Mouse (Mus musculus): ENCODE results near the gene Sprr2a1.
"Not testable (repeated sequence)": the region's sequence is repeated elsewhere in the genome, so short reads cannot be mapped to it uniquely, and the experiment has no call there.

The Sprr2a1 gene

DNA sequence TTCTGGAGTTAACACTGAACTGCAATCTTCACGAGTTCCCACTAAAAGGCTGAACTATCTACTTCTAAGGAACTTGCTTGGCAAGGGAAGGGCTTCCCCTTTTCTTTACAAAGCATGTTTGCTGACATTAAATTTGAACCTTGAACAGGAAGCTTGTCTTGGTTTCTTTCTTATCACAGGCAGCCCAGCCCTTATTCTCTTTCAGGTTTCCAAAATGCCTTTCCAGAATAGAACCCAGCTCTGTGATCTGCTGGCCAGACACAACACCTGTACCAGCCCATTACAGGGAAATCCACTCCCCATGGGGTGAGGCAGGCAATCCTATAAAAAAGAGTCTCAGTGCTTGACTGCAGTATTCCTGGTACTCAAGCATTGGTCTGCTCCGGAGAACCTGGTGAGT is at the start of gene Sprr2a1, which contains the start of gene Sprr2a2:
Gene Sprr2a1 (plus strand): TSS at position 231 of the 400 bp plus-strand sequence.
Gene Sprr2a2 (plus strand): TSS at position 352 of the 400 bp plus-strand sequence.
- not testable (repeated sequence) for DNase-seq

DNA sequence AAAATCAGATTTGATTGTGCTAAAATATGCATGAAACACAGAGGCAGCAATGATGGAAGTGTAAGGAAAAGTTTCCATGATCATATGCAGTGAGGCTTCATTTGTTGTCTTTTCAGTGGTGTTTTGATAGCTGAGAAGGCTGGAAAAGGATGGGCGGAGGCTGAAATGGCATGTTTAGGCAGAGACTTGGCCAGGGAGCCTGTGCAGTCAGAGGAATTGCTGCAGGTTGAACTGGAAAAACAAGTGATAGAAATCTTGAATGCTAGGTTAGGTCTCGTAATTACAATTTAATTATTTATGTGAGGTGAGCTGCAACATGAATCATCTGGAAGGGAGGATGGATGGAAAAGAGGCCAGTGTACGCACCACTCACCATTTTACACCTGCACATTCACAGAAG is 45.8 kb upstream of the Sprr2a1 start:
- no peak for DNase-seq

DNA sequence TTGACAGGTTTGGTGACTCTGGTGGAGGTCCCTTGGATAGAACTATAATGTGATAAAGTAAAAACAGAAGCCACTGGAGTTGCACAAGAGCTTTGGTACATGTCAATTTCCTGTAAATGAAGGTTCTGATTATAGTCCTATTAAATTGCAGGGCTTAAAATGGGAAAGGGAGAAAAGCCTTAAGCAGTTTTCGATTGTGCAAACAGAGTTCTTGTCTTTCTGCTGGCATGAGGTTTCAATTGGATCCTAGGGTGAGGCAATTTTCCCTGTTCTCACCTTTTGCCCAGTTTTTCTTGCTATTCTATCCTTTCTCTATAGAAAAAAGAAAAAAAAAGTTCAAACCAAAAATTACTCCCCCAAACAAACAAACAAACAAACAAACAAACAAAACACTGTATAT is 38.7 kb upstream of the Sprr2a1 start:
- DNase-seq = no peak

DNA sequence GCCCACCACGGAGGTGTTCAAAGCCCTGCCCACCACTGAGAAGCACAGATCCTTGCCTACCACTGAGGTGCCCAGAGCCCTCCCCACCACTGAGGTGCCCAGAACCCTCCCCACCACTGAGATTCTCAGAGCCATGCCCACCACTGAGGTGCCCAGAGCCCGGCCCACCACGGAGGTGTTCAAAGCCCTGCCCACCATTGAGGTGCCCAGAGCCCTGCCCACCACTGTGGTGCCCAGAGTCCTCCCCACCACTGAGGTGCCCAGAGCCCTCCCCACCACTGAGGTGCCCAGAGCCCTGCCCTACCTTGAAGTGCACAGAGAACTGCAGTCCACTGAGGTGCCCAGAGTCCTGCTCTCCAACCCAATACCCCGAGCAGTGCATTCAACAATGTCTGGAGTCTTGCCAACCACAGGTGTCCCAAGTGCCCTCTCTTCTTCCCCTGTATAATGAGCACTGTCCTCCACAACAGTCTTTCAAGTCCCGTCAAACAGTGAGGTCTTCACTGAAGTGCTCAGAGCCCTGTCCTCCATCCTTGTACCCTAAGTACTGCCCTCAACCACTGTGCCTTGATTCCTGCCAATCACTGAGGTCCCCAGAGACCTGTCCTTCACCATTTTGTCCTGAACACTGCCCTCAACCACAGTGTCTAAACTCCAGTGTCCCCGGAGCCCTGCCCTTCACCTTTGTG is 19.9 kb upstream of the Sprr2a1 start:
- no peak for DNase-seq

DNA sequence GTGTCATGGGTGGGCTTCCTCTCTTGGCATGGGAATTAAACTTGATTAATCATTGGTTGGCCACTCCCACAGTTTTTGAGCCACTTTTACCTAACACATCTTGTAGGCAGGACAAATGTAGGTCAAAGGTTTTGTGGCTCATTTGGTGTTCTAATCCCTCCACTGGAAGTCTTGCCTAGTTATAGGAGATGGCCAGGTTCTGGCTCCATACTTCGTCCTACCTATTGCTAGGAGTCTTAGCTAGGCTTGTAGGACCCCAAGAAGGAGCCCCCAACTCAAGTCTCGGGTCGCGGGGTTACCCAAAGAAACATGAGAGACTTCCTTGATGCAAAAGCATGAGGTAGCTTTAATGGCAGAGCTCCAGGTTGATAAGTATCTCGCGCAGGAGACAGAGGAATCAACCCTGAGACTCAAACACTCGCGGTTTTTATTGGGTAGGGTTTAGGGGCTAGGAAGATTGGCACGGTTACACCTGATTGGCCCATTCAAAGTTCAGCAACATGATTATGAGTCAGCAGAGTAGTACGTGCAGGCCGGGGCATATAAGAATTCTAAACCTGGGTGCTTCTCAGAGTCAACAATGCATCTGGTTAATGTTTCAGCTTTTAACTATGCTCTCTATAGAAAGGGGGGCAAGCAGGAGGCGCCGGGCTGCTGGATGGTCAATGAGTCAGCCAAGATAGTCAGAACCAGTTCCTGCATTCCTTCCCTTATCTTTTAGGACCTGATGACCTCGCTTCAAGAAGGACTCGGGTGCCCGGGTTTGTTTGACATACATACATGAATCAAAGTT is 4.3 kb upstream of the Sprr2a1 start:
- not testable (repeated sequence) for DNase-seq

DNA sequence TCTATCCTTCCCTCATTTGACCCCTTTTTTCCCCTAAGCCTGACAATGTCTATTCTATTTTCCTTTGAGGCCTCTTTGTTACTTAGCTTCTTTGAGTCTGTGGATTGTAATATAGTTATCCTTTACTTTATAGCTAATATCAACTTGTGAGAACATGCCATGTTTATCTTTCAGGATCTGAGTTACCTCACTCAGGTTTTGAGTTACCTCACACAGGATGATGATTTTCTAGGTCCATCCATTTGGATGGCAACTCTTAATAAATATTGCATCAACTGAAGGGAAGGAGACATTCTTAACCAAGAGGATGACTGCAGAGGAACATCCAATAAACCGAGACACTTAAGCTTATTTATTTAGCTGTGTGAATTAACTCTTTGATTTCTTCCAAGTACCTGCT is 3.5 kb upstream of the Sprr2a1 start:
- DNase-seq = not testable (repeated sequence)

DNA sequence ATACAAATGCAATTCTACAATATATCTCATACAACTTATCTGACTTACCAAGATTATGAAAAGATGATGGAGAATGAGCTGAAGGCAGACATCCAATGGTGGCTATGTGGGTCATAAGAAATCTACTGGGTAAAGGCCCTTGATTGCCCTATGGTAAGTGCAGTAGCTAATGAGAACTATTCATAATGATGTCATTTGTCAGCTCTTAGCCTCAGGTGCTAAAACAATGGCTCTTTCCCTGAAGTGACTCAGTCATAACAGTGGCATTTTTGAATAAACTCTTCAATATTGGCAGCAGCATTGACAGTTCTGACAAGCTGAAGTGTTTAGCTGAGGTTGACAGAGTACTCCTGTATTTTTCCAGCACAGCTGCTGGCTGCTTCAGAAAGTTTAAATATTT is 1.9 kb upstream of the Sprr2a1 start:
- not testable (repeated sequence) for DNase-seq

DNA sequence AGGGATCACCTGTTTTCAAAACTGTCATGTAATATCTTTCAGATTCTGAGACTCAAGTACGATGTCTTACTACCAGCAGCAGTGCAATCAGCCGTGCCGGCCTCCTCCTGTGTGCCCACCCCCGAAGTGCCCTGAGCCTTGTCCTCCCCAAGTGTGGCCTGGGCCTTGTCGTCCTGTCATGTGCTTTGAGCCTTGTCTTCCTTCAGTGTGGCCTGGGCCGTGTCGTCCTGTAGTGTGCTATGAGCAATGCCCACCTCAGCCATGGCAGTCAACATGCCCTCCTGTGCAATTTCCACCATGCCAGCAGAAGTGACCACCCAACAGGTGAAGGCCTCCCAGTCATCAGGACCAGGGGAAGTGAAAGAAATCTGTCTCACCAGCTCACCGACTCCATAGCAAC is 3.4 kb downstream of the Sprr2a1 start:
- not testable (repeated sequence) for DNase-seq

DNA sequence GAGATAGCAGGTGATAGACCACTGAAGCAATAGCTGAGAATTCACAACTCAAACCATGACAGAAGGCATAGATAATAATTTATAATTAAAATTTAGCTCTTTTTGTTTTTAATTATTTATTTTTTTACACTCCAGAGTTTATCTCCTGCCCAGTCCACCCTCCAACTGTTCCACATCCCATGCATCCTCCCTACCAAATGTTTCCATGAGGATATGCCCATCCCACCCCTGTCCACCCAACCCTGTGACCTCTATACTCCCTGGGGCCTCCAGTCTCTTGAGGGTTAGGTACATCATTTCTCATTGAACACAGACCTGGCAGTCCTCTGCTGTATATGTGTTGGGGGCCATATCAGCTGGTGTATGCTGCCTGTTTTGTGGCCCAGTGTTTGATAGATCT is 8.1 kb downstream of the Sprr2a1 start:
- DNase-seq = not testable (repeated sequence)

DNA sequence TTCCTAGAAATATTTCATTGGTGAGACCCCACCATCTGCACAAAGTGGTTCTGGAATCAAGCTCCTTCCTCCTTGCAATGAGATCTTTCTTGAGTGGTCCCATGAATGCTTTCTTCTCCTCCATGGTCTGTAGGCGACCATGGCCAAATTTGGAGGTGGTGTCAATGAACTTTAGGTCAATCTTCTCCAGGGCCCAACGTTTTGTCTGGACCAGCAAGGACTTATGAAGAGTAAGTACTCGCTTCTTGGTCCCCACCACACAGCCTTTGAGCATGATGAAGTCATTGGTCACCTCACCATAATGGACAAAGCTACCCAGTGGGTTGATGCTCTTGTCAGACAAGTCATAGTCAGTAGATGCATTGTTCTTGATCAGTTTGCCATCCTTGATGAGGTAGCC is 11.8 kb downstream of the Sprr2a1 start:
- DNase-seq = not testable (repeated sequence)

DNA sequence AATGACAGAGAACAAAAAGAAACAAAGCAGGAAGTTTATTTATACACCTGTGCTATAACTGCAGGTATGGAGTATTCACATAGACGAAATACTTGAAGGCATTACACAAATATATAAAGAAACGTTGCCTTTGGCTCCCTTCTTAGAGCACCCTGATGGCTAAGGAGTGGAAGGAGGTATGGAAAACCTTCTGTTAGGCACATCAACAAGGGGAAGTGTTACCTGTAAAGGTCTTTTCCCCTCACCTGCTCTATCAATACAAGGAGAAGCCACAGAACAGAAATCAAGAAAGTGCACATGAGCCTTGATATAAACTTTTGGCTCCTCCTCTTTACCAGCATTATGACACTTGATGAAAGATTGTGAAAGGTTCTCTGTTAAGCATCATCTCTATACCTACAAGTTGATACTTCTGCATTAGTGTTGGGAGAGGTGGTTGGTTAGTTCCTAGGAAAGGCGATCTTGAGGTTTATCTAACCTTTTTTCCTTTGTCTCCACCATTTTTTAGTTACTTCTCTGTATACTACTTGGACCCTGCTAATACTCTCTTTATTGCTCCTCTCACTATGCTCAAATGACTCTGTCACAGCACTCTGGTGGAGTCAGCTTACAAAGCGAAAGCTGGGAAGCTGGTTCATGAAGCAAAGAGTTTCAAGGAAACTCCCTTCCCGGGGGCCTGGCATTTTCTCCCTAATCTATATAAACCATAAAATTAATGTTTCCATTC is 21.0 kb downstream of the Sprr2a1 start:
- DNase-seq = not testable (repeated sequence)

DNA sequence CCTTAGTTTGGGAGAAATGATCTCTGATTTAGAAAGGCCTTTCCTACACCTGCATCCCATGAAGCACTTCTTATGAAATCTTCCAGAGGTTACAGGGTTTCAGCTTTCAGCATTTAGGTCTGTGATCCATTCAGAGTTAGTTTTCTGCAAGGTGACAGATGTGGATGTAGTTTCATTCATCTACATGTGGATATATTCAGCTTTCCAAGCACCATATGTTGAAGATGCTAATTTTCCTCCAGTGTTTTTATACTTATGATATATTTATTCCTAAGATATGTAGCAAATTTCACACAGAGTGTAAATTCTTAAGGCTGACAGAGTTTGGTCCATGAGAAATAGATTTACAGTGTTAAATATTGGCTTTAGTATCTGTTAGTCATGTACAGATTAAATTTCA is 23.1 kb downstream of the Sprr2a1 start:
- DNase-seq = not testable (repeated sequence)

DNA sequence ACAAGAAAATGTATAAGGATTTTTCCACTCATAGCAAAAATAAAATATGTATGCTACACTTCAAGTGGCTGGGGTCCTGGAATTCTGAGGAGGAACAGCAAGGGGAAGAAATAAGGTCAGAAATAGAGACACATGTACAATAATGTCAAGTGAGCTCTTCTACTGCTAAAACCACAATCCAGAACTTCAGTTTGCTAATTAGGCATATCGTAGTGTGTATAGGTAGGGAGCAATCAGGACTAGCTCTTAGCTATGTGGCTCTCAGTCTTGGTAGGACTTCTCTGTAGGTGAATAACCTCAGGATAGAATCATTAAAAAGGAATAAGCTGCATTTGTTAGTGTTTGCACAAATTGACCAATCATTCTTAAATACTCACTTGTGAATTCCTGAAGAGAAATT is 23.6 kb downstream of the Sprr2a1 start:
- DNase-seq = not testable (repeated sequence)

DNA sequence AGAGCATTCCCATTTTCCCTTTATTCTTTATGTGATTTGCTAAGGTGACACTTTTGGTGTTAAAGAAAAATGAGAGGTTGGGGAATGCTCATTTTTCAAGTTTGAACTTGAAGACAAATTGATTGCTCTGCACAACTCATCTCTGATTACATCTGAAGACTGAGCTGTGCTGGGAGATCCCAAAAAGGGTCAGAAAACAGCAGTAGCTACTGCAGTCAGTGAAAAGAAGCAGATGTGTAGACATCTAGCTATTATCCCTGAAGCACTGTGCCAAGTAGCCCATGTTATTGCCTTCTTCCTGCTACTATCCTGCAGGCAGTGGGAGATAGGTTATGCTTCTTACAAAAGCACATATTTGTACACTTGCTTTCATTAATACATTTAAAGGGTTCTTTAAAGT is 29.2 kb downstream of the Sprr2a1 start:
- not testable (repeated sequence) for DNase-seq

DNA sequence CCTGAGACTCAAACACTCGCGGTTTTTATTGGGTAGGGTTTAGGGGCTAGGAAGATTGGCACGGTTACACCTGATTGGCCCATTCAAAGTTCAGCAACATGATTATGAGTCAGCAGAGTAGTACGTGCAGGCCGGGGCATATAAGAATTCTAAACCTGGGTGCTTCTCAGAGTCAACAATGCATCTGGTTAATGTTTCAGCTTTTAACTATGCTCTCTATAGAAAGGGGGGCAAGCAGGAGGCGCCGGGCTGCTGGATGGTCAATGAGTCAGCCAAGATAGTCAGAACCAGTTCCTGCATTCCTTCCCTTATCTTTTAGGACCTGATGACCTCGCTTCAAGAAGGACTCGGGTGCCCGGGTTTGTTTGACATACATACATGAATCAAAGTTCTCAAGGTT is 30.6 kb downstream of the Sprr2a1 start:
- not testable (repeated sequence) for DNase-seq

DNA sequence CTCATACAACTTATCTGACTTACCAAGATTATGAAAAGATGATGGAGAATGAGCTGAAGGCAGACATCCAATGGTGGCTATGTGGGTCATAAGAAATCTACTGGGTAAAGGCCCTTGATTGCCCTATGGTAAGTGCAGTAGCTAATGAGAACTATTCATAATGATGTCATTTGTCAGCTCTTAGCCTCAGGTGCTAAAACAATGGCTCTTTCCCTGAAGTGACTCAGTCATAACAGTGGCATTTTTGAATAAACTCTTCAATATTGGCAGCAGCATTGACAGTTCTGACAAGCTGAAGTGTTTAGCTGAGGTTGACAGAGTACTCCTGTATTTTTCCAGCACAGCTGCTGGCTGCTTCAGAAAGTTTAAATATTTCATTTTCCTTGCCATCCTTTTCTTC is 32.9 kb downstream of the Sprr2a1 start:
- DNase-seq = not testable (repeated sequence)

DNA sequence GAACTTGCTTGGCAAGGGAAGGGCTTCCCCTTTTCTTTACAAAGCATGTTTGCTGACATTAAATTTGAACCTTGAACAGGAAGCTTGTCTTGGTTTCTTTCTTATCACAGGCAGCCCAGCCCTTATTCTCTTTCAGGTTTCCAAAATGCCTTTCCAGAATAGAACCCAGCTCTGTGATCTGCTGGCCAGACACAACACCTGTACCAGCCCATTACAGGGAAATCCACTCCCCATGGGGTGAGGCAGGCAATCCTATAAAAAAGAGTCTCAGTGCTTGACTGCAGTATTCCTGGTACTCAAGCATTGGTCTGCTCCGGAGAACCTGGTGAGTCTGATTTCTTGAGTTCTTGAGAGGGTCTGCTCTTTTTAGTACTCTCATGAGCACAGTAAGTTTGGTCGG is 34.9 kb downstream of the Sprr2a1 start:
- not testable (repeated sequence) for DNase-seq

DNA sequence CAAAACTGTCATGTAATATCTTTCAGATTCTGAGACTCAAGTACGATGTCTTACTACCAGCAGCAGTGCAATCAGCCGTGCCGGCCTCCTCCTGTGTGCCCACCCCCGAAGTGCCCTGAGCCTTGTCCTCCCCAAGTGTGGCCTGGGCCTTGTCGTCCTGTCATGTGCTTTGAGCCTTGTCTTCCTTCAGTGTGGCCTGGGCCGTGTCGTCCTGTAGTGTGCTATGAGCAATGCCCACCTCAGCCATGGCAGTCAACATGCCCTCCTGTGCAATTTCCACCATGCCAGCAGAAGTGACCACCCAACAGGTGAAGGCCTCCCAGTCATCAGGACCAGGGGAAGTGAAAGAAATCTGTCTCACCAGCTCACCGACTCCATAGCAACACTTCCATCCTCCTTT is 38.3 kb downstream of the Sprr2a1 start:
- not testable (repeated sequence) for DNase-seq

DNA sequence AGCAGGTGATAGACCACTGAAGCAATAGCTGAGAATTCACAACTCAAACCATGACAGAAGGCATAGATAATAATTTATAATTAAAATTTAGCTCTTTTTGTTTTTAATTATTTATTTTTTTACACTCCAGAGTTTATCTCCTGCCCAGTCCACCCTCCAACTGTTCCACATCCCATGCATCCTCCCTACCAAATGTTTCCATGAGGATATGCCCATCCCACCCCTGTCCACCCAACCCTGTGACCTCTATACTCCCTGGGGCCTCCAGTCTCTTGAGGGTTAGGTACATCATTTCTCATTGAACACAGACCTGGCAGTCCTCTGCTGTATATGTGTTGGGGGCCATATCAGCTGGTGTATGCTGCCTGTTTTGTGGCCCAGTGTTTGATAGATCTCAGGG is 42.9 kb downstream of the Sprr2a1 start:
- DNase-seq = not testable (repeated sequence)

DNA sequence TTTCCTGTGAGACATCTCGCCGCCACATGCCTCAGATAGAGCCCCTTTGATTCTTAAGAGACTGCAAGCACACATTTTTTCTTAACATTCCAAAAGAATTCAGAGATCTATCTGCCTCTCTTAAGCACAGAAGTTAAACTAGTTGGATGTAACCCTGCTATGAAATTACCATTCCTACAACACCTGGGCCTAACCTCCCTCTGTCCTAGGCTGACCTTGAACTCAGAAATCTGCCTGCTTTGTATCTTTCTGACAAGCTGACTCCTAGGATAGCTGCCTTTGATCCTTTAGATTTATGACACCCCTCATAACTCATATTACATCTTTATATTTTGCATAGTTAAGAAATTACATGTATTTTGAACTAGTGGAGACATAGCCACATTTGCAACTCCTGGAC is 47.9 kb downstream of the Sprr2a1 start:
- DNase-seq = not testable (repeated sequence)

Measured in layer of hippocampus, adult 9-11 months (tissue).